Mouse (Mus musculus): Measurements from ENCODE around the gene Rpl11. TPM values are rescaled to one million over a fixed set of nuclear protein-coding genes. Genes with fewer than 3 reads are reported as not detected.
"Not testable (repeated sequence)": the region's sequence is repeated elsewhere in the genome, so short reads cannot be mapped to it uniquely, and the experiment has no call there.

The Rpl11 gene
- polyA plus RNA-seq, 1 experiment from 2014 or later: 303 TPM

- 65% methylated on average over 9 of the region's 9 CpGs for WGBS
- H3K9ac ChIP-seq: peak overlapping the region; percentile 84
- peaks cover 13% of the 10 kb centered on the region for H3K4me1 ChIP-seq (replicated peaks; ENCODE audit: control insufficient read depth, insufficient read depth, low read length)
- peak overlapping the region; percentile 90 for H3K27ac ChIP-seq
- ATAC-seq (ENCODE audit: low FRiP score) (no peak), DNase-seq (ENCODE audit: low spot score) (no peak)
- H3K4me2 ChIP-seq (replicated peaks): peak overlapping the region; percentile 93
- H3K36me3 ChIP-seq (replicated peaks; ENCODE audit: control insufficient read depth, insufficient read depth): peaks cover 25% of the 10 kb centered on the region
- H3K27me3 ChIP-seq (ENCODE audit: control insufficient read depth, insufficient read depth, low read length): no peaks in the 10 kb centered on the region
- peak overlapping the region; percentile 97 for H3K4me3 ChIP-seq (replicated peaks; ENCODE audit: low read length)
- H3K9me3 ChIP-seq (ENCODE audit: control insufficient read depth, low read length): no peaks in the 10 kb centered on the region
Observed at GRCm38 (mm10) chr4:135987714-135988113, 65.5 kb downstream of the Rpl11 start.

- Histone ChIP-seq H3K4me1 (replicated peaks; ENCODE audit: control insufficient read depth, insufficient read depth, low read length) (peaks cover 13% of the 10 kb centered on the region), H3K9ac (peak within 1 kb of the TSS; percentile 84), H3K27ac (peak within 1 kb of the TSS; percentile 90), H3K4me3 (replicated peaks; ENCODE audit: low read length) (peak within 1 kb of the TSS; percentile 97), H3K4me2 (replicated peaks) (peak within 1 kb of the TSS; percentile 93), H3K9me3 (ENCODE audit: control insufficient read depth, low read length) (no peaks in the 10 kb centered on the region), H3K36me3 (replicated peaks; ENCODE audit: control insufficient read depth, insufficient read depth) (peaks cover 26% of the 10 kb centered on the region), H3K27me3 (ENCODE audit: control insufficient read depth, insufficient read depth, low read length) (no peaks in the 10 kb centered on the region)
- DNase-seq (ENCODE audit: low spot score) (peak; percentile 94), ATAC-seq (ENCODE audit: low FRiP score) (peak; percentile 93)
- WGBS: under 1% methylated on average over 73 of the region's 81 CpGs
Observed at GRCm38 (mm10) chr4:135986943-135987710, 66.1 kb downstream of the Rpl11 start, which contains the start of gene Pithd1. Gene Pithd1, minus strand, starts transcription at chr4:135987264.

- Histone ChIP-seq H3K9ac (peak overlapping the region; percentile 84), H3K4me1 (replicated peaks; ENCODE audit: control insufficient read depth, insufficient read depth, low read length) (peaks cover 13% of the 10 kb centered on the region), H3K4me3 (replicated peaks; ENCODE audit: low read length) (peak overlapping the region; percentile 97), H3K36me3 (replicated peaks; ENCODE audit: control insufficient read depth, insufficient read depth) (peaks cover 26% of the 10 kb centered on the region), H3K4me2 (replicated peaks) (peak overlapping the region; percentile 93), H3K27ac (peak overlapping the region; percentile 90), H3K9me3 (ENCODE audit: control insufficient read depth, low read length) (no peaks in the 10 kb centered on the region), H3K27me3 (ENCODE audit: control insufficient read depth, insufficient read depth, low read length) (no peaks in the 10 kb centered on the region)
- ATAC-seq (ENCODE audit: low FRiP score): no peak
- no peak for DNase-seq (ENCODE audit: low spot score)
- WGBS: 8% methylated on average over 21 of the region's 23 CpGs
Observed at GRCm38 (mm10) chr4:135986301-135986942, 66.8 kb downstream of the Rpl11 start.

GRCm38 (mm10) chr4:135985769-135986168, 67.5 kb downstream of the Rpl11 start:
- peak overlapping the region; percentile 93 for H3K4me2 ChIP-seq (replicated peaks)
- H3K9me3 ChIP-seq (ENCODE audit: control insufficient read depth, low read length): no peaks in the 10 kb centered on the region

GRCm38 (mm10) chr4:135985193-135985592, 68.0 kb downstream of the Rpl11 start:
- Histone ChIP-seq H3K27ac (no peak overlapping the region), H3K4me2 (replicated peaks) (peak overlapping the region; percentile 93; the same call in 1 of the 2 replicates), H3K27me3 (ENCODE audit: control insufficient read depth, insufficient read depth, low read length) (no peaks in the 10 kb centered on the region), H3K36me3 (replicated peaks; ENCODE audit: control insufficient read depth, insufficient read depth) (peaks cover 32% of the 10 kb centered on the region), H3K4me3 (replicated peaks; ENCODE audit: low read length) (no peak overlapping the region), H3K4me1 (replicated peaks; ENCODE audit: control insufficient read depth, insufficient read depth, low read length) (peaks cover 13% of the 10 kb centered on the region), H3K9ac (no peak overlapping the region), H3K9me3 (ENCODE audit: control insufficient read depth, low read length) (no peaks in the 10 kb centered on the region)
- ATAC-seq (ENCODE audit: low FRiP score) (no peak), DNase-seq (ENCODE audit: low spot score) (no peak)
- 94% methylated on average over 5 of the region's 5 CpGs for WGBS

More at GRCm38 (mm10) chr4:135985769-135986168, 67.5 kb downstream of the Rpl11 start:
- Histone ChIP-seq H3K4me1 (replicated peaks; ENCODE audit: control insufficient read depth, insufficient read depth, low read length) (peaks cover 13% of the 10 kb centered on the region), H3K27ac (no peak overlapping the region), H3K27me3 (ENCODE audit: control insufficient read depth, insufficient read depth, low read length) (no peaks in the 10 kb centered on the region), H3K36me3 (replicated peaks; ENCODE audit: control insufficient read depth, insufficient read depth) (peaks cover 26% of the 10 kb centered on the region), H3K4me3 (replicated peaks; ENCODE audit: low read length) (peak overlapping the region; percentile 97), H3K9ac (peak overlapping the region; percentile 84)
- WGBS: 95% methylated on average over 7 of the region's 7 CpGs
- no peak for ATAC-seq (ENCODE audit: low FRiP score)
- no peak for DNase-seq (ENCODE audit: low spot score)

DNA sequence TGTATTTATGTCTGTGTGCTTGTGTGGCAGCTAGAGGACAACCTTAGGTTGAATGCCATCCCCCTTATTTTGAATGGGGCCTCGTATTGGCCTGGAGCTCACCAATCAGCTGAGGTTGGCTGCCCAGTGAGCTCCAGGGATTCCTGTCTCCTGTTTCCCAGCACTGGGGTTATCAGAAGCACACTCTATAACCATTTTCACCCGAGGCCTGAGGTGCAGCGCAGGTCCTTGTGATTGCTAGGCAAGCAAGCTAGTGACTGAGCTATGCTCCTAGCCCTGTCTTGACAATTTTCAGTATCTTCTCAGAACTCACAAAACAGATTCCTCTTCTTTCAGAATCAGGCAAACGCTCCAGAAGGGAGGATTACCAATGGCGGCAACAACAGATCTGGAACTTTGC, 68.7 kb downstream of the Rpl11 start:
- Histone ChIP-seq H3K4me1 (replicated peaks; ENCODE audit: control insufficient read depth, insufficient read depth, low read length) (peaks cover 13% of the 10 kb centered on the region), H3K9ac (no peak overlapping the region), H3K9me3 (ENCODE audit: control insufficient read depth, low read length) (no peaks in the 10 kb centered on the region), H3K4me3 (replicated peaks; ENCODE audit: low read length) (no peak overlapping the region), H3K36me3 (replicated peaks; ENCODE audit: control insufficient read depth, insufficient read depth) (peaks cover 32% of the 10 kb centered on the region), H3K4me2 (replicated peaks) (no peak overlapping the region), H3K27me3 (ENCODE audit: control insufficient read depth, insufficient read depth, low read length) (no peaks in the 10 kb centered on the region), H3K27ac (no peak overlapping the region)
- DNase-seq (ENCODE audit: low spot score): no peak
- WGBS: 90% methylated on average over 5 of the region's 5 CpGs
- no peak for ATAC-seq (ENCODE audit: low FRiP score)

GRCm38 (mm10) chr4:135981524-135982063, 71.6 kb downstream of the Rpl11 start:
- ATAC-seq (ENCODE audit: low FRiP score): no peak
- peaks cover 53% of the 10 kb centered on the region for H3K36me3 ChIP-seq (replicated peaks; ENCODE audit: control insufficient read depth, insufficient read depth)

GRCm38 (mm10) chr4:135980223-135980622, 73.0 kb downstream of the Rpl11 start:
- not testable (repeated sequence) for H3K4me3 ChIP-seq (replicated peaks; ENCODE audit: low read length); DNase-seq (ENCODE audit: low spot score); H3K4me2 ChIP-seq (replicated peaks); H3K9ac ChIP-seq; H3K27me3 ChIP-seq (ENCODE audit: control insufficient read depth, insufficient read depth, low read length); H3K4me1 ChIP-seq (replicated peaks; ENCODE audit: control insufficient read depth, insufficient read depth, low read length); H3K9me3 ChIP-seq (ENCODE audit: control insufficient read depth, low read length); H3K27ac ChIP-seq; ATAC-seq (ENCODE audit: low FRiP score)
- peaks cover 66% of the 10 kb centered on the region for H3K36me3 ChIP-seq (replicated peaks; ENCODE audit: control insufficient read depth, insufficient read depth)
- 98% methylated on average over 5 of the region's 5 CpGs for WGBS

More at GRCm38 (mm10) chr4:135981524-135982063, 71.6 kb downstream of the Rpl11 start:
- no peak for DNase-seq (ENCODE audit: low spot score)
- no peak overlapping the region for H3K9ac ChIP-seq
- WGBS: 79% methylated on average over 7 of the region's 7 CpGs
- H3K4me2 ChIP-seq (replicated peaks): no peak overlapping the region
- H3K4me1 ChIP-seq (replicated peaks; ENCODE audit: control insufficient read depth, insufficient read depth, low read length): peaks cover 10% of the 10 kb centered on the region
- no peaks in the 10 kb centered on the region for H3K9me3 ChIP-seq (ENCODE audit: control insufficient read depth, low read length)
- H3K27ac ChIP-seq: no peak overlapping the region
- no peaks in the 10 kb centered on the region for H3K27me3 ChIP-seq (ENCODE audit: control insufficient read depth, insufficient read depth, low read length)
- H3K4me3 ChIP-seq (replicated peaks; ENCODE audit: low read length): no peak overlapping the region

Measured in hindbrain, embryonic 14.5 days (tissue).